Mouse (Mus musculus): Measurements from ENCODE around the gene Grasp. TPM values are rescaled to one million over a fixed set of nuclear protein-coding genes. Genes with fewer than 3 reads are reported as not detected.

Grasp gene
- polyA plus RNA-seq, 1 experiment from 2014 or later, result 1.1 TPM

DNA sequence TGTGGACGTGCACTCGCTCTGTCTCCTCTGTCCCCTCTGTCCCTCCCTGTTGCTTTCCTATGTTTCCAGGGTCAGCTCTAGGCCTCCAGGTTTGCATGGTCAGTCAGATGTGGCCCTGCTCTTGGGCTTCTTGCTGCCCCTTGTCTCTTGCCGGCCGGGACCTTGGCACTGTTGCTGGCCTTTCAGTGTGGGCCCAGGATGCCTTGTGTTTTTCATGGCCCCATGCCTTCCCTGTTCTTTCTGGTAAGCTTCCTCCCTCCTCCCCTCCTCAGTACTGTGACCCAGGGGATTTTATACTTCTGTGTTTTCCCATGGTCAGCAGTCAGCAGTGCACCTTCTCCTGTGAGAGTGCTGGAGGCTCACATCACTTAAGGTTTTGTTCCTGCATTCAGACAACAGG, 42.5 kb upstream of the Grasp start:
- Histone ChIP-seq H3K27me3 (replicated peaks; ENCODE audit: control insufficient read depth, insufficient read depth, low read length) (no peaks in the 10 kb centered on the region), H3K4me2 (ENCODE audit: low read length) (no peak overlapping the region), H3K4me3 (ENCODE audit: low read length) (no peak overlapping the region), H3K9ac (ENCODE audit: low read depth, low read length) (no peak overlapping the region), H3K9me3 (ENCODE audit: control insufficient read depth, low read length) (no peaks in the 10 kb centered on the region), H3K36me3 (ENCODE audit: control insufficient read depth, insufficient read depth, low read length) (peaks cover 3% of the 10 kb centered on the region; the same call in 1 of the 2 replicates), H3K4me1 (ENCODE audit: control insufficient read depth, insufficient read depth, low read depth, low read length) (peaks cover 31% of the 10 kb centered on the region), H3K27ac (ENCODE audit: low read depth, low read length) (no peak overlapping the region)
- ATAC-seq, result no peak
- WGBS, result 15% methylated on average over 4 of the region's 4 CpGs

DNA sequence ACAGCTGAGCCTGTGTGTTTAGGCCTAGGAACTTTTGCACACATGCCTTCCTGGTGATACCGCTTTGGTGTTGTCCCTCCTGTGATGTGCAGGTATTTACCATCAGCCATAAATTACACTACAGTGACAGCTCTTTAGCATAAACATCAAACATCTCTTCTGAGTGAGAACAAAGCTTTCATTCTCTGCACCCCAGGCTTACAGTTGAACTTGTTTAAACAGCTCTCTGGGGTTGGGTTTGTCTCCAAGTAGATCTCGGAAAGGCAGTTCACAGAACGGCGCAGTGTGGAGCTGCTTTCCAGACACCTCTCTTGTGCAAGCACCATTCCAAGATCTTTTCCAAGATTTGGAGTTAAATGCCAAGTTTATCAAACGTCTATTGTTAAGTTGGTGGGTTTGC, 41.3 kb upstream of the Grasp start:
- Histone ChIP-seq H3K4me2 (ENCODE audit: low read length) (no peak overlapping the region), H3K9me3 (ENCODE audit: control insufficient read depth, low read length) (no peaks in the 10 kb centered on the region), H3K4me1 (ENCODE audit: control insufficient read depth, insufficient read depth, low read depth, low read length) (peaks cover 21% of the 10 kb centered on the region), H3K9ac (ENCODE audit: low read depth, low read length) (no peak overlapping the region), H3K36me3 (ENCODE audit: control insufficient read depth, insufficient read depth, low read length) (peaks cover 3% of the 10 kb centered on the region; the same call in 1 of the 2 replicates), H3K27me3 (replicated peaks; ENCODE audit: control insufficient read depth, insufficient read depth, low read length) (no peaks in the 10 kb centered on the region), H3K27ac (ENCODE audit: low read depth, low read length) (no peak overlapping the region), H3K4me3 (ENCODE audit: low read length) (no peak overlapping the region)
- WGBS, result 37% methylated on average over 5 of the region's 5 CpGs
- ATAC-seq, result no peak

DNA sequence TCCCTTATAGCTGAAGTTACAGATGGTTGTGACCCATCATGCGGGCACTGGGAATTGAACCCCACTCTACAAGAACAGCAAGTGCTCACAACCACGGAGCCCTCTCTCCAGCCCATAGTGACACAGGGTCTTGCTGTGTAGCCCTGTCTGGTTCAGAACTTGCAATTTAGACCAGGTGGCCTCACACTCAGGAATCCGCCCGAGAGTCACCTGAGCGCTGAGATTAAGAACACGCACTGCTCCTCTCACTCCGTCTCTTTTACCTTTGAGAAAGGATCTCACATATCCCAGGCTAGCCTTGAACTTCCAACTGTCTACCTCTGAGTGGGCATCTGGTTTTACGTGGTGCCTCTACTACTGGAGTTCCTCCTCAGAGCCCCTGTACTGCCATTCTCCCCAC, 39.7 kb upstream of the Grasp start:
- H3K9ac ChIP-seq (ENCODE audit: low read depth, low read length), result no peak overlapping the region
- ATAC-seq, result no peak
- no peak overlapping the region for H3K27ac ChIP-seq (ENCODE audit: low read depth, low read length)
- H3K36me3 ChIP-seq (ENCODE audit: control insufficient read depth, insufficient read depth, low read length), result peaks cover 3% of the 10 kb centered on the region; the same call in 1 of the 2 replicates
- WGBS, result 98% methylated on average over 8 of the region's 8 CpGs
- H3K4me1 ChIP-seq (ENCODE audit: control insufficient read depth, insufficient read depth, low read depth, low read length), result peaks cover 14% of the 10 kb centered on the region
- no peaks in the 10 kb centered on the region for H3K27me3 ChIP-seq (replicated peaks; ENCODE audit: control insufficient read depth, insufficient read depth, low read length)
- H3K4me3 ChIP-seq (ENCODE audit: low read length), result no peak overlapping the region
- H3K4me2 ChIP-seq (ENCODE audit: low read length), result no peak overlapping the region
- no peaks in the 10 kb centered on the region for H3K9me3 ChIP-seq (ENCODE audit: control insufficient read depth, low read length)

DNA sequence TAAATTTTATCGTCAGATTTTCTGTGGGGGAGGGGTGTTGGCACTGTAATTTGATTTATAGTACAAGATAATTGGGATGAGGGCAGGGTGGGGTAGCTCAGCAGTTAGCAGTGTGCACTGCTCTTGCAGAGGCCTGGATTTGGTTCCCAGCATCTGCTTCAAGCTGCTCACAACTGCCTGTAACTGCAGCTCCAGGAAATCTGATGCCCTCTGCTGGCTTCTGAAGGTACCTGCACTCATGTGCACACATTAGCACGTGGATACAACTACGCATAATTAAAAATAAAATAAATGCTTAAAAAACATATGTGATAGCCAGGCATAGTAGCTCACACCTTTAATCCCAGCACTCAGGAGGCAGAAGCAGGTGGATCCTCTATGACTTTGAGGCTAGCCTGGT, 38.4 kb upstream of the Grasp start:
- Histone ChIP-seq H3K27ac (ENCODE audit: low read depth, low read length) (no peak overlapping the region), H3K27me3 (replicated peaks; ENCODE audit: control insufficient read depth, insufficient read depth, low read length) (no peaks in the 10 kb centered on the region), H3K36me3 (ENCODE audit: control insufficient read depth, insufficient read depth, low read length) (peaks cover 3% of the 10 kb centered on the region; the same call in 1 of the 2 replicates), H3K4me1 (ENCODE audit: control insufficient read depth, insufficient read depth, low read depth, low read length) (peaks cover 14% of the 10 kb centered on the region), H3K9ac (ENCODE audit: low read depth, low read length) (no peak overlapping the region), H3K4me3 (ENCODE audit: low read length) (no peak overlapping the region), H3K9me3 (ENCODE audit: control insufficient read depth, low read length) (no peaks in the 10 kb centered on the region), H3K4me2 (ENCODE audit: low read length) (no peak overlapping the region)
- ATAC-seq, result no peak
- WGBS, result 95% methylated on average over 3 of the region's 3 CpGs

DNA sequence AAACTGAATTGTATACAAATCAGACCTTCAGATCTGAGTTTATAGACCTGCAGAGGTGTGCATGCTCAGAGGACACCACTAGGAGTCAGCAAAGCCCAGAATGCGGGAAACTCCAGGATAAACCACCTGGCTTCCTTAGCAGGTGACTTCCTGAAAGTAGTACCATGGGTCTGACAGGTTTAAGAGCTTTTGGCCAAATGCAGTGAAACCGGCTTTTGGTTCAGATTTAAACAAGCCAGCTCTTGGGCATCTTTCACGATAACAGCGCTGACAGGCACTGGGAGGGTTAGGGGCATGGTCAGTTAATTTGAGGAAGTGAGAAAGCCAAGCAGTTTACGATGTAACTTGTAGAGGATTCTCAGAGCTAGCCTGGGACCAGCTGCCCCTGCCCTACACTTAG, 36.1 kb upstream of the Grasp start:
- H3K4me1 ChIP-seq (ENCODE audit: control insufficient read depth, insufficient read depth, low read depth, low read length), result peaks cover 17% of the 10 kb centered on the region
- no peaks in the 10 kb centered on the region for H3K9me3 ChIP-seq (ENCODE audit: control insufficient read depth, low read length)
- H3K9ac ChIP-seq (ENCODE audit: low read depth, low read length), result no peak overlapping the region
- WGBS, result 86% methylated on average over 5 of the region's 5 CpGs
- H3K36me3 ChIP-seq (ENCODE audit: control insufficient read depth, insufficient read depth, low read length), result peaks cover 3% of the 10 kb centered on the region; the same call in 1 of the 2 replicates
- no peak overlapping the region for H3K27ac ChIP-seq (ENCODE audit: low read depth, low read length)
- no peak overlapping the region for H3K4me2 ChIP-seq (ENCODE audit: low read length)
- no peak overlapping the region for H3K4me3 ChIP-seq (ENCODE audit: low read length)
- no peaks in the 10 kb centered on the region for H3K27me3 ChIP-seq (replicated peaks; ENCODE audit: control insufficient read depth, insufficient read depth, low read length)
- no peak for ATAC-seq

DNA sequence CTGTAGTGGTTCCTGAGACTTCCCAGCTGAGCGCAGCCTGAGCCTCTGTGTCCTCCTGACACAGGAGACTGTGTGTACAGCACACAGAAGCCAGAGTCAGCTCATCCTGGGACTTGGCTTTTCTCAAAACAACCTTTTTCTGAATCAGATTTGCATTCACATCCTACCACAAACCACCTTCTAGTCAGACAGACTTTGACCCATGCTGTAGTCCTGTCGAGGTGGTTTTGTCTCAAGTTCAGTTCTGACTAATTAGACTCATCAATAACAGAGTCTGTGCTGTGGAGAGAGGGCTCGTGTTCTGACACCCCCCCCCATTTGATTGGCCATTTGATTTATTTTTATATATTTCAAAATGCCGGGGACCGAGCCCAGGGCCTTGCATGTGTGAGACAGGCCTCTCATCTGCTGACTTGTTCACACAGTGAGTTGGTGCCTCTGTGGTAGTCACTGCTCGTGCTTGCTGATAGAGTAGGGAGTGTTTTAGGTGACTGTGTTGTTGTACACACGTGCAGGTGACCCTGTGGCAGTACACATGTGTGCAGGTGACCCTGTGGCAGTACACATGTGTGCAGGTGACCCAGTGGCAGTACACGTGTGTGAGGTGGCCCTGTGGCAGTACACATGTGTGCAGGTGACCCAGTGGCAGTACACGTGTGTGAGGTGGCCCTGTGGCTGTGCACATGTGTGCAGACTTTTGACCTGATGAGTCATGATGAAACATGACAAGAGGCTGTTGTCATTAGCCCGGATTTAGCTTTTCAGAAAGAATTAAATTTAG, 33.8 kb upstream of the Grasp start:
- no peaks in the 10 kb centered on the region for H3K27me3 ChIP-seq (replicated peaks; ENCODE audit: control insufficient read depth, insufficient read depth, low read length)
- peaks cover 19% of the 10 kb centered on the region for H3K4me1 ChIP-seq (ENCODE audit: control insufficient read depth, insufficient read depth, low read depth, low read length)
- H3K4me2 ChIP-seq (ENCODE audit: low read length), result no peak overlapping the region
- peaks cover 13% of the 10 kb centered on the region for H3K36me3 ChIP-seq (ENCODE audit: control insufficient read depth, insufficient read depth, low read length)
- H3K9me3 ChIP-seq (ENCODE audit: control insufficient read depth, low read length), result no peaks in the 10 kb centered on the region
- no peak overlapping the region for H3K4me3 ChIP-seq (ENCODE audit: low read length)
- no peak overlapping the region for H3K27ac ChIP-seq (ENCODE audit: low read depth, low read length)
- WGBS, result 76% methylated on average over 10 of the region's 10 CpGs
- ATAC-seq, result no peak
- no peak overlapping the region for H3K9ac ChIP-seq (ENCODE audit: low read depth, low read length)

DNA sequence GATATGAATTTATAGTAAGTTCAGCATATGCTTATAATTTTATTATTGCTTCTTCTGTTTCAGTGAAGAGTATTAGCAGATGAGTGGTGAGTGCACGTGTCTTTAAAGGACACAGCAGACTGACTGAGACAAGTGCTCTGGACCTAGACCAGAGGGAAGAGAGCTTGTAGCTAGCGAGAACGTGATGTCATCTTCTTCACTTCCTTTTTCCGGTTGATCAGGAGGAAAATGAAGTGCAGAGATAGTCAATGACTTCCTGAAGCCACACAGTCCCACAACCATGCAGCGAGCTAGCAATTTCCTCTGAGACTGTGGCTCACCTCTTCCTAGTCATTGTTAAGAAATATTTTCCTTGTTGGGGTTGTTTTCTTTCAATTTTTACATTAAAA, 33.2 kb upstream of the Grasp start:
- Histone ChIP-seq H3K27ac (ENCODE audit: low read depth, low read length) (no peak overlapping the region), H3K27me3 (replicated peaks; ENCODE audit: control insufficient read depth, insufficient read depth, low read length) (no peaks in the 10 kb centered on the region), H3K9me3 (ENCODE audit: control insufficient read depth, low read length) (no peaks in the 10 kb centered on the region), H3K36me3 (ENCODE audit: control insufficient read depth, insufficient read depth, low read length) (peaks cover 14% of the 10 kb centered on the region), H3K9ac (ENCODE audit: low read depth, low read length) (no peak overlapping the region), H3K4me1 (ENCODE audit: control insufficient read depth, insufficient read depth, low read depth, low read length) (peaks cover 19% of the 10 kb centered on the region), H3K4me3 (ENCODE audit: low read length) (no peak overlapping the region), H3K4me2 (ENCODE audit: low read length) (no peak overlapping the region)
- WGBS, result 70% methylated on average over 5 of the region's 5 CpGs
- no peak for ATAC-seq

DNA sequence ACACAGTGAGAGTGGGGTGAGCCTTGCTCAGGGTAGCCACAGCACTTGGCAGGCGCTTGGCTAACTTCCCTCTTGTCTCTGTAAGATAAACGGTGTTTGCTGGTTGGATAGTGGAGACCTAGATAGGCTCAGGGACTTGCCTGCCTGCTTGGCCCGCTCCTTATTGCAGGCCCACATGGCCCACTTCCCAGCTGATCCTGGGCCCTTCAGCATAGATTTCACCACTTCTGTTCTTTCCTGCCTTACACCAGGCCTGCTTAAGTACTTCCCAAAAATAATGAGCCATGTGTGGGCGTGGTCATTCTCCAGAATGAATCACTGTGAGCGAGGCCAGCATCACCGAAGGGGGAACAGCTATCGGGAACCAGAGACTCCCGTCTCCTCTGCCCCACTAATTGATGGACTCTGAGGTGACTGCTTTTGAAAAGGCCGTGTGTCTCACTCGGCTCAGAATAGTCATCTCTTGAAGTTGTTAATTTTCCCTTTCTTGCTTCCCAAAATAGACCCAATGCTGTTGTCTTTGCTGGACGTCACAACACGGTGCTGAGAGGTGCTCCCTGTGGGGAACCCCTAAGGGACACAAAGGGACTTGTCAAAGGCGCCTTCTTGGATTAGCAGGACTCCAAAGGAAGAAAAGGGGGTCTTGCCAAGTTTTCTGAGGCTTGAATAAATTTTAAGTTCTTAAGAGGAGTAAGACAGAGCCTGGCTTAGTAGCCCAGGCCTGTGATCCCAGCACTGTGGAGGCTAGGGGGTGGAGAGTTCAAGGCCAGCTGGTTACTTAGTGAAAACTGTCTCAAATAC, 32.3 kb upstream of the Grasp start:
- H3K4me2 ChIP-seq (ENCODE audit: low read length), result no peak overlapping the region
- peaks cover 19% of the 10 kb centered on the region for H3K4me1 ChIP-seq (ENCODE audit: control insufficient read depth, insufficient read depth, low read depth, low read length)
- no peak overlapping the region for H3K4me3 ChIP-seq (ENCODE audit: low read length)
- no peak overlapping the region for H3K9ac ChIP-seq (ENCODE audit: low read depth, low read length)
- H3K27me3 ChIP-seq (replicated peaks; ENCODE audit: control insufficient read depth, insufficient read depth, low read length), result no peaks in the 10 kb centered on the region
- H3K9me3 ChIP-seq (ENCODE audit: control insufficient read depth, low read length), result no peaks in the 10 kb centered on the region
- WGBS, result 20% methylated on average over 13 of the region's 13 CpGs
- ATAC-seq, result 0 out of 2 replicates have a peak, but pooled peaks have one; percentile 32
- peaks cover 18% of the 10 kb centered on the region for H3K36me3 ChIP-seq (ENCODE audit: control insufficient read depth, insufficient read depth, low read length)
- H3K27ac ChIP-seq (ENCODE audit: low read depth, low read length), result 0 out of 2 replicates have a peak overlapping the region, but pooled peaks have one; percentile 11

DNA sequence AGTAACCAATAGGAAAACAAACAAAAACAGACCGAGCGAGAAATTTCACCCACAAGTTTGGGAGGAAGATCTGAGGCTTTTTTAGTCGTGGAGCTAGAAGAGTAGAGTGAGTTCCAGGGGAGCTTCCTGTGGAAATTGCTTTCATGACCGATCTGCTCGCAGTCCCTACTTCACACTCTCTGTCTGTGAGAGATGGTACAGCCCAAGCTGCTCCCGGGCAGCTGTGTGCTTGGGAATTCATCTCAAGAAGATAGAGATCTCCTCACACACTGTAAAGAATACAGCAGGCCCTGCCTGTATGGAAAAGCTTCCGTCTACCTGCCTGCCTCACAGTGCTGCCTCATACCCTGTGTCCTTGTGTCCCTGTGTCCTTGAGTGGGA, 31.7 kb upstream of the Grasp start:
- peaks cover 19% of the 10 kb centered on the region for H3K4me1 ChIP-seq (ENCODE audit: control insufficient read depth, insufficient read depth, low read depth, low read length)
- H3K9me3 ChIP-seq (ENCODE audit: control insufficient read depth, low read length), result no peaks in the 10 kb centered on the region
- H3K27ac ChIP-seq (ENCODE audit: low read depth, low read length), result no peak overlapping the region
- H3K4me3 ChIP-seq (ENCODE audit: low read length), result no peak overlapping the region
- H3K27me3 ChIP-seq (replicated peaks; ENCODE audit: control insufficient read depth, insufficient read depth, low read length), result no peaks in the 10 kb centered on the region
- H3K36me3 ChIP-seq (ENCODE audit: control insufficient read depth, insufficient read depth, low read length), result peaks cover 18% of the 10 kb centered on the region
- WGBS, result 50% methylated on average over 7 of the region's 7 CpGs
- H3K4me2 ChIP-seq (ENCODE audit: low read length), result no peak overlapping the region
- H3K9ac ChIP-seq (ENCODE audit: low read depth, low read length), result no peak overlapping the region
- no peak for ATAC-seq

All from hindbrain, embryonic 16.5 days (tissue).